Mouse (Mus musculus) adrenal gland, adult 2 months (tissue): Measurements from ENCODE around the gene Igsf23. TPM values are rescaled to one million over a fixed set of nuclear protein-coding genes. Genes with fewer than 3 reads are reported as not detected.
"Not testable (repeated sequence)": the region's sequence is repeated elsewhere in the genome, so short reads cannot be mapped to it uniquely, and the experiment has no call there.

Experiments
- DNase-seq: peaks from one replicate; pipeline ENCODE4 v3.0.0; 2021
- polyA plus RNA-seq: library from polyadenylated mRNA; depleted of rRNA; stranded (reverse); fragments of >200 nt; gene quantifications from 2 replicates; pipeline ENCODE4 v1.2.3, GENCODE M21; 2012
- total RNA-seq, 2 experiments: library from RNA; stranded (reverse); gene quantifications; 2 replicates each; pipeline ENCODE4 v1.2.3; 2021

The Igsf23 gene
- total and polyA plus RNA-seq, 3 experiments, result 0.12 TPM; not detected in 2

DNA sequence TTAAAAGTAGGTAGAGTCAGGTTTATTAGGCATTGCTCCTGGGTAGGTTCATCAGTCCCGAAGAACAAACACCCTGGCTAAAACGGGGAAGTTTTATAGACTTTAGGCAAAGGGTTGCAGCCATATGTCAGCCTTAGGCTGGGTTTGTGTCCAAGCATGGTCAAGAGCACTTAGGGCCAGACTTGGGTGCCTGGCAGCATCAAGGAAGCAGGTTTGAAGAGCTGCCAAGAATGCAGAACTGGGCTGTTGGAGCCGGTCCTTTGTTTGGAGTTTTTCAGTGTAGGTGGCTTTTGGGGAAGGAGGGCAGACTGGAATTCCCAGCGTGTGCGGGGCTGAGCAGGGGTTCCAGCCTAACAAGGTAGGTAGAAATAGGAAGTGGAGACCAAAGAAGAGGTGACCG is 14.6 kb downstream of the Igsf23 start:
- no peak for DNase-seq

DNA sequence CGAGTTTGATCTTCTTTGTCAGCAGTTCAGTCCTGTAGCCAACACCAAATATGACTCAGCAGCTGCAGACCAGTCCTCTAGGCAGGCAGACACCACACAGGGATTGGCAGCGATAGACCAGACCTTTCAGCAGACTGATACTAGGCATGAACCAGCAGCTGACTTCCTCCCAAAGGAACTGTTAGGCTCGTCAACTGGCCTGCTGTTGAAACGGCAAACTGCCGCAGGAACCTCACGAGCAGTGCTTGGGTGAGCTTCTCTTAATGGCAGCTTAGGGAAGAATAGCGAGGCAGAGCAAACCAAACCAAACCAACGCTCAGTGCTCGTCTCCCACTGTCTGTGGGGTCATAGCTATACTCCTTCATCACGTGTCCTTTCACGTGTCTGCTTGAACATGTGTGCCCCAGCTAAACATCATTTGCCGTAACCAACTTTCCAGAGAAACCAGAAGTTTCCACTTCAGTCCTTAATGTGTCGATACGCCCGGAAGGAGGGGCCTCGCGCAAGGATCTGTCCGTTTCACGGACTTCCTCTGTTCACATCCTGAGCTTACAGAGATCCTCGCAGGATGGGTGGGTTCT is 15.3 kb downstream of the Igsf23 start:
- DNase-seq, result no peak

DNA sequence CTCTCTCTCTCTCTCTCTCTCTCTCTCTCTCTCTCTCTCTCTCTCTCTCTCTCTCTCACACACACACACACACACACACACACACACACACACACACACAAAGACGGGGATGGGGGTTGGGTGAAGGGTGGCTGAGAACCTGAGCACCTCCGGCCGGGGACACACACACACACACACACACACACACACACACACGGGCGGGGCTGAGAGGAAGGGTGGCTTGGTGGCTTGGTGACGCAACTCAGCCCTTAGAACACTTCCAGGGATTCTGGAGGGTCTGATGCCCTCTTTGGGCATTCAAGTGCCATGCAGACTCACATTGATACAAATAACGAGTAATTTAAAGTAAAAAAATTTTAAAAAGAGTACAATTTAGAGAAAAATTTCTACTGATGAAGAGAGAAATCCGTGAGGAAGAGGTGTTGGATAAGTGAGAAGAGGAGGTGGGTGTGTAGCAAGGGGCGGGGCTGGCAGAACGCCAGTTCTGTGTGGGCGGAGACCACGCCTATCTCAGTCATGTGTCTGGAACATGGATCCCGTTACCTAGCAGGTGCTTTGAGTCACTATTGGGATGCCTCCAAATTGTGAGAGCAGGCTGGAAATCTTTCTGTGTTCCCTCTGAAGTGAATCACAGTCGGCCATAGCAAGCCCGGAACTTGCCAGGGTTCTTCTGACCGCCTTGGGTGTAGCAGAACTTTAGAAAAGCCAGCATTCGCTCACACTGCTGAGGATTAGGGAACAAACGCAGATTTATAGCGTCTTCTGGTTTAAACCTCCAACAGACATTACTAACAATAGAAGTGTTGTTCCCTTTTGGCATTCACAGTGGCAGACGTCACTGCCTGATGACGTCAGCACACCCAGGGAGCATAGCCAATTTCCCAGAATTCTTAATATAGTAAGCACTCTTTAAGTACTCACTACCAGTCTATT is 17.4 kb downstream of the Igsf23 start:
- peak; percentile 75 for DNase-seq

DNA sequence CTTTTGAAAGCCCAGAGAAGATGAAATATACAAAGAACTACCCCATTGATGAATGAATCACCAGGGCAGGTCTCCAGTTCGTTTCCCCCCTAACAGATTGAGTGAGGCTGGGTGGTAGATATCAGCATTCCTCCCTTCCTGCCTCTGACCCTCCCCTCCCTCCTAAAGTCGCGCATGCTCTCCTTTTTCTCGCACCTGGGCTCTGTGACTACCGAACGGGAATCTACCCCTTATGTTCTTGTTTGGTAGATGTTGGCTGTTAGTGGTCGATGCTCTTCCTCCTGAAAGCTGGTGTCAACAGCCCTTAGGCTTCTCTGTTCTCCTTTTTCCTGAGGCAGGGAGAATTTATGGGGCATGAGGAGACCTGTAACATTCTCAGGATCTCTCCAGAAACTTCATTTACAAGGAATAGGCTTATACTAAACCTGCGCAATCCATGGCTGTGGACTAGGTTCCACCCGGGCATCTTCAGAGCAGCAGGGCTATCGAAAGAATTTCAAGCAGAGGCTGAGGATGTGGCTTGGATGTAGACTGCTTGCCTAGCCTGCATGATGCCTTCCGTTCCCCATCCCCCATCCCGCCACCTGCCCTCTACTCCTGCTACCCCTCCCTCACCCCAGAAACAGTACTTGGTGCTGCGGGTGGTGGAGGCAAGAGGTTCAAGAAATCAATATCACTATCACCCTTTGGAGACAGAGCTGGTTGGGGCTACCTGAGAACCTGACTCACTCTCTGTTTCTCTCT is 18.3 kb downstream of the Igsf23 start:
- DNase-seq, result no peak

DNA sequence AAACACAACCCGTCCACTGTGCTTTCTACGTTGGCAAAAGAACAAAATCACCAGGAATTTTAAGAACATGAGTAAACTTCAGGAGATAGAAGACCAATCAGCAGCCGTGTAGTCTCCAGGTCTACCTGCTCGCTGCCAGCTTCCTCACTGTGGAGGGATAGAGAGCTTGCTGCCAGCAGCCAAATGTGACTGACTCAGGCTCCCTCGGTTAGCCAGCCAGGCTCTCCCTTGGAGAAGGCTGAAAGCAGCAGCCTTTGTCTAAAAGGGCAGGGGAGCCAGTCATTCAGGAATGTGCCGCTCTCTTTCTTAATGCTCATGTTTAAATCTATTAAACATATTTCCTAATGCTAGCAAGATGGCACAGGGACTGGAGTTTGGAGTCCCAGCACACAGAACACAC is 20.1 kb downstream of the Igsf23 start:
- DNase-seq, result not testable (repeated sequence)

DNA sequence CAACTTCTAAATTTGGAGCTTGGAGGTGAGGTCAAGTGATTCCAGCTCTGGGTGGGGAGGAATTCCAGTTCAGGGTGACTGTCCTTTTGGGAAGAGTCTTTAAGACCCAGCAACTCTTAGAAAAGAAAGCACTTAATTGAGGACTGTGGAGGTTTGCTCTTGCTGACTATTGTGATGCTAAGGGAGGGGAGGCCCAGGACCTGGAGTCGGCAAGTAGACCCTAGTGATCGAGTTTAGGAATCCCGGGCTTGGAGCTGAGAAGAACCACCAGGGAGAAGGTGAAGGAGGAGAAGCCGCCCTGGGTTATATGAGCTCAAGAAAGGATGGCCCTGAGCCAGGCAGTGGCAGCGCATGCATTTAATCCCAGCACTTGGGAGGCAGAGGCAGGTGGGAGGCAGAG is 22.1 kb downstream of the Igsf23 start:
- DNase-seq, result no peak

DNA sequence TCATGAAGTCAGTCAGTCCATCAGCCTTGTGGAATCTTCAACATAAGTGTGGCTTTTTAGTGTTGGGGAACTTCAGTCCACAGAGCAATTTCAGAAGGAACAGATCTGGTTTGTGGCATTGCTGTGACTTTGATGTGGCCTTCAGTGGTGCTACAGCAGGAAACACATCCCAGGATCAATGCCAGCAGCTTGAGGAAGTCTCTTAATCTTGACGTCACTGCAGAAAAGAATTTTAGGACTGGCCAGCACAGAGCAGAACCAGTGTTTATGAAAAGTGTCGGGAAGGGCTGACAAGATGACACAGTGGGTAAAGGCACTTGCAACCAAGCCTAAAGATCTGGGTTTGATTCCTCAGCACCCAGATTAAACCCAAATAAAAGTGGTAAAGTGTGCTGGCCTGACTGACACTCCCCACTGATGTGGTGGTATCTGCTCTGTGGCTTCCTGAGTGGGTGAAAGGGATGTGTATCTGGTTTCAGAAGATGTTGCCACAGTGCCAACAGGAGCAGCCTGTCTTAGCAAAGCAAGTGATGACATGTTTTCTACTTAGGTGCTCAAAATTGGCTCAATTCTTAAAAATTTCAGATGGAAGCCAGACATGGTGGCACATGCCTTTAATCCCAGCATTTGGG is 23.6 kb downstream of the Igsf23 start:
- peak; percentile 42 for DNase-seq

DNA sequence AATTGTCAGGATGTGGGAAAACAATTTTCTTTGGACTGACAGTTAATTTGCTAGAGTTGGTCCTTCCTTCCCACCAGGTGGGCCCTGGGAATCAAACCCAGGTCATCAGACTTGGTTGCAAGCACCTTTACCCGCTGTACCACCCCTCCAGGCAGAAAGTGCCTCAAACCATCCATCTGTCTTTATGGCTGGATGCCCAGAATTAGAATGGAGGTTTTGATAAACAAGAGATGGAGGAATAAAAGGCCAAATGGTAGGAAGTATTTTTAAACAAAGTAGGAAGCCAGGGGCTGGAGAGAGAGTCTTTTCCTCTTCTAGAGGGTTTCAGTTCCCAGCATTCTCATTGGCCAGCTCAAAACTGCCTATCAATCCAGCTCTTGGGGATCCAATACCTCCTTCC is 25.2 kb downstream of the Igsf23 start:
- DNase-seq, result no peak

DNA sequence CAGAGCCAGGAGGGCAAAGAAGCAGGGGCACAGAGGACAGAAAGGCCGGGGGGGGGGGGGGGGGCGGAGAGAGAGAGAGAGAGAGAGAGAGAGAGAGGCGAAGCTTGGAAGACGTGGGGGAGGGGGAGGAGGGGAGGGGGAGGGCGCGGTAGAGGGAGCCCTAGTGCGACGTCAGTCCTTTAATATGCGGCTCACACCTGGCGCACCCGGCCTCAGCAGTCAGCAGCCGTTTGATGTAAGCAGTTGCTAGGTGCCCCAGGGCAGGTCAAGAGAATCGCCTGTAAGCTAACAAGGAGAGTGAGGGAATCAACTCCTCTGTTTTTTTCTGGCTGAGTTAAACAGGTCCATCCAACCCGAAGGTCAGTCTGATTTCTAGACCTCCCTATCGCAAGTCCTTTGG is 26.8 kb downstream of the Igsf23 start:
- no peak for DNase-seq

DNA sequence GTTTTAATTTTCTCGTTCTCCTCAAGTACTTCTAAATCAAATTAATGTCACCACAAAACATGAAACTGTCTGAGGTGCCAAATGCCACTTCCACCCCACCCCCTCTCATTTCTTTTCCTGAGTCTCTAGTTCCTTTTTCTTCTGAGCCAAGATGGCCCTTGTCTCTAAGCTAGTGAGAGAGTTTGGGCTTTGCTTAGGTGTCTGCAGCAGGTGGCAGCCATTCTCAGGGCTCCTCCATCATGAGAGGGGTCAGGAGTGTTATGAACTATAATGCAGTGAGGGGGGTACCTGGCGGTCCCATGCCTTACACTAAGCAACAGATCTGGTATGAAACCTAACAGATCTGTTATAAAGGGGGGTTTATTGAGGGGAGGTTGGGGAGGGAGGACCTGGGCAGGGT is 27.2 kb downstream of the Igsf23 start:
- no peak for DNase-seq

DNA sequence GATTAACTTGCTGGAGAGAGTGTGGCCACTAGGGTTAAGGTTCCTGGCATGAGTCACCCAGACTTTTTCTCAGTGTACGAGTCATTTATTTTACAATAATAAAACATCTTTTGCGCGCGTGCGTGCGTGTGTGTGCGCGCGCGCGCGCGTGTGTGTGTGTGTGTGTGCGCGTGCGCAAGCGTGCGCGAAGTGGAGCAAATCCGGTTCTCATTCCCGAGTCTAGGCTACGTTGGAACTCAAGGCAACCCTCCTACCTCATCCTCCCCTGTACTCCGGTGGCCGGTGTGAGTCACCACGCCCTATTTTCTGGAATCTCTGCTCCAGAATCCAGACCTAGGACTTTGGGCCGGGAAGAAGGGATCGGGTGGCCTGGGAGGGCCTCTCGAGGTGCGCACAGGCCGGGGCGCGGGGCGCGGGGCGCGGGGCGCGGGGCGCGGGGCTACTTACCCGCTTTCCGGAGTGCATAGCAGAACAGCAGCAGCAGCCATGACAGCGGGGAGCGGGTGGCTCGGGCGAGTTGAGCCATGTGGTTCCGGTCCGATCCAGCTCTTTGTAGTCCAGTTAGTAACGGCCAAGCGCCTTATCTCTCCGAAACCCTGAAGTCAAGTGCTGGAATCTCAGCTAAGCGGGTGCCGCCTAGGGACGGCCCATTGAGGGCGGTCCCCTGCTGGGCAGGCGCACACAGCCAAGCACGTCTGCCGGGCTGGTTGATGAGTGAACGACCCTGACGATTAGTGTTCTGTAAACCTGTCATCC is 29.9 kb downstream of the Igsf23 start, which contains the start of gene Pvr:
Gene Pvr (minus strand): TSS at position 655 of the 756 bp plus-strand sequence.
- DNase-seq, result peak; percentile 94

DNA sequence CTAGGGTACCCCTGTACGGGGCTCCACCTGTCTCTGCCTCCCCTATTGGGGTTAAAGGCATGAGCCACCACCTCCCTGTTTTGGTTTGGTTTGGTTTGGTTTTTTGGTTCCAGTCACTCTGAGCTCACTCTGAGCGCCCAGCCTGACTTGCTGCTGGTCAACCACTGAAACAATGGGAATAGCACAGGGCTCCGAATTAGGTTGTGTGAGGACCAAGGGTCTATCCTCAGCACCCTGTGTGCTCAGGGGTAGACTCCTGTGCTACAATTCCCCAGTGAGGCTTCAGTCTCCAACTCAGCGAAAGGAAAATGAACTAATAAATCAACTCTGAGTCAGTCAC is 30.4 kb downstream of the Igsf23 start:
- no peak for DNase-seq

DNA sequence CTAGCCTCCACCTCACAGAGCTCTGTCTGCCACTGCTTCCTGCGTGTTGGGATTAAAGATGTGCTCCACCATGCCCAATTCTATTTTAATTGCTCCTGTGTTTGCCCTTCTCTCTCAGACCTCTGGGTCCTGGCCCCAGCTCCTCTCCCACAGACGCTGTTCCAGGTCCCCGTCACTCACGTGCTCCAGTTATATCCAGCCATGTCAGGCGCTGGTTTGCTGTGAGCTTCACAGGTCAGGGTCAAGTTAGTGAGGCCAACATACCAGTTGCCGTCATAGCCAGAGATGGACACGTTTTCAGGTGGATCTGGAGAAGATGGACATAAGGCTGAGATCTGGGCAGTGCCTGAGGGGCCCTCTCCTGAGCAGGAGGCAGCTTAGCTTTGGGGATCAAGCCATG is 36.0 kb downstream of the Igsf23 start:
- DNase-seq, result no peak

DNA sequence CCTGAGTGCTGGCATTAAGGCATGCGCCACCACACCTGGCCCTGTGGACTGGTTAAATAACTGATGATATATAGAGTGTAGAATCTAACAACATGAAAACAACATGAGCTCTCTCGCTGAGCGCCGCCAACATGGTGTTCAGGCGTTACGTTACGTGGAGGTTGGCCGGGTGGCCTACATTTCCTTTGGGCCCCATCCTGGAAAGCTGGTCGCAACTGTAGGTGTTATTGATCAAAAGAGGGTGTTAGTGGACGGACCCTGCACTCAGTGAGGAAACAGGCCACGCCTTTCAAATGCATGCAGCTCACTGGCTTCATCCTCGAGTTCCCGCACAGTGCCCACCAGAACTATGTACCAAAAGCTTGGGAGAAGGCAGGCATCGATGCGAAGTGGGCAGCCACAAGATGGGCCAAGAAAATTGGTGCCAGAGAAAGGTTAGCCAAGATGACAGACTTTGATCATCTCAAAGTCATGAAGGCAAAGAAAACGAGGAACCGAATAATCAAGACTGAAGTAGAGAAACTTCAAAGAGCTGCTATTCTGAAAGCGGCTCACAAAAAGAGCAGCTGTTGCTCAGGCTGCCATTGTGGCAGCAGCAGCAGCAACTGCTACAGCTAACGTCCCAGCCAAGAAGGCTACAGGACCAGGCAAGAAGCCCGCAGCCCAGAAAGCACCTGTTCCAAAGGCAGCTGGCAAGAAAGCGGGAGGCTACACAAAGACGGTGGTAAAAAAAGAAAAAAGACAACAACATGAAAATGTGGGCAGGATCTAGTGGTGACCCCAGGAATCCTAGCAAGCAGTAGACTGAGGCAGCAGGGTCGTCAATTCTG is 38.6 kb downstream of the Igsf23 start:
- no peak for DNase-seq

DNA sequence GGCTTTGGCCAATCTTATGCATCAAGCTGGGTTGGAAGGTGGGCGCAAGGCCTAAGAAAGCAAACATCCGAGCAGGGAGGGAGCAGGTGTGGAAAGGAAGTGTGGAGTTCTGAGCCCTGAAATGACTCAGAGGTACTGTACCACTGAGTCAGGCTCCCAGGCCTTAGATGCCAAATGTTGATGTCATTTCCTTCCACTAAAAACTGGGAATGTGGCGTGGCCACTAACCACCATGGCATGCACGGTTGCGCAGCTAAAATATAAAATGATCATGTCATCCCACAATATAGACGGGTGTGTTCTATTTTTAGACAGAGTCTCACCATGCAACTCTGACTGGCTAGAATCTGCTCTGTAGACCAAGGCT is 39.3 kb downstream of the Igsf23 start:
- DNase-seq, result no peak

DNA sequence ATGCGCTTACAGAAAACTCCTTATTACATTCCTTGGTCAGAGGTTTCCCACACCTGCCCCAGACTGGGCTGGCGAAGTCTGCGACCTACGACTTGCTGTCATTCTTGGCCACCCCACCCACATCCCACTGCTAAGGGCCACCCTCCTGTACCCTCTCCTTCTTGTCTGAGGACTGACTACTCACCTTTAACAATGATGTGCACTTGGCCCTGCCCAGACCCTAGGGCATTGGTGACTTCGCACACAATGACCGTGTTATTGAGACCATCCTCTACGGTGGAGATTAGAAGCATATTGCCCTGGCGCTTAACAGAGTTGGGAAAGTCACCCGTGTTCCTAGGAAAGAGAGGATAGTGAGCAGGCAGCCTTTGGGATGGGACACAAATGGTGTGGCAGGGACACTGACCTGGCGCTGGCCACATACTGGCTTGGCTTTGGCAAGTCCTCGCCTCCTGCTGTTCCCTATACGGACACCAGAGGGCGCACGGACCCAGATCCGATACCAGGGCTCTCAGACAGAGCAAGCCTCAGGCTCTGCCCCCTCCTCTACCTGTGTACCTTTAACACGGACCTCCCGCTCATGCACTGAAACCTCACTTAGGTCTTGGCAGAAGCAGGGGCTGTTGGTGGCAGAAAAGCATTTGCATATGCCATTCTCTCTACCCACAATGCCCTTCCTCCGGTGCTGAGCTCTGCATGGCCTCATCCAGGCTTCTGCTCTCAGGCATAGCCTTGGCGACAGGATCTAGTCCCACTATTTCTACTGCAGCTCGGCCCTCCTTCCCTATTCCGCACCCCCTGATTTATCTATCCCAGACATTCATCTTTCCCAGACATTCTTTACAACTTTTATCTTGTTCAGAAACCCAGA is 39.9 kb downstream of the Igsf23 start:
- peak; percentile 81 for DNase-seq

DNA sequence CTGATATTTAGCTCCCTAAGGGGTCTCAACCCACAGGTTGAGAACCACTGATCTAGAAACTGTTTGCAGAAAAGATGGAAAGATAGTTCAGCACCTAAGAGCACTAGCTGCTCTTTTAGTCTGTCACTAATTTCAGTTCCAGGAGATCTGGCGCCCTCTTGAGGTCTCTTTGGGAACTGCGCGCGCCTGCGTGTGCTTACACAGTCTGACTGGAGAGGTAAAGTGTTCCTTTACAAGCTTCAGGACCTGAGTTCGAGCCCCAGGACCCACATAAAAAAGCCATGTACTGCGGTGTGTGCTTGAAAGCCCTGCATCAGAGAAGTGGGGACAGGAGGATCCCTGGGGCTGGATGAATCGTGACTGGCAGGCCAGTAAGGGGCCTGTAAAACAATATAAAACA is 60.7 kb downstream of the Igsf23 start:
- DNase-seq, result peak; percentile 55

DNA sequence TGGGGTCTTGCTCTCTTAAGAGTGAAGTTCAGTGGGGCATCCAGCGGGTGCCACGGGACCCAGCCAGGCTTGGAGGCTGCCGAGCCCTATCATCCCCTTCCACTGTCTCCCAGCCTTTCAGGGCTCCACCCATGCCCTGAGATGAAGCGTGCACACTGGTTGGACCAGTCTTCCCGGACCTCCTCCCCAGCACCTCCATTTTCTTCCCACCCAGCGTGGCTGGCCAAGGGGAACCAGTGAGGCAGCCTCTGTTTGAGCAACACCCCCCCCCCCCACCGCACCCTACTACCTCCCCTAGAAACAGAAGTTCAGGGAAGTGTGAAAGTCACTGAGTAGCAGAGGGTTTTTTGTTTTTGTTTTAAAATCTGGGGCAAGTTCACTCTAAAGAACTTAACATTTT is 62.7 kb downstream of the Igsf23 start, which contains the start of gene Ceacam19:
Gene Ceacam19 (minus strand): TSS at position 117 of the 400 bp plus-strand sequence.
- no peak for DNase-seq
